8 mouse cellular contexts compared by ENCODE assay signal in genomic region chr9:20877118-20878040, GRCm38 (mm10). TPM values are rescaled to one million over a fixed set of nuclear protein-coding genes. Genes with fewer than 3 reads are reported as not detected.
DNase-seq lines count a peak whose midpoint lies in the region; ATAC-seq and TF ChIP-seq lines count a peak whose summit lies in the region.

No protein-coding gene starts in this region.

- no peak for ATAC-seq in heart, embryonic 13.5 days (ENCODE audit: extremely low read depth, insufficient number of reproducible peaks, low FRiP score, low TSS enrichment)
- no peak; the same call in 1 of the 2 replicates for ATAC-seq in midbrain, embryonic 11.5 days (ENCODE audit: low FRiP score)

- H3K4me3 ChIP-seq in heart, embryonic 13.5 days = peak overlapping the region; percentile 55
- peak overlapping the region; percentile 54 to 56 for H3K4me3 ChIP-seq in MEL (ENCODE audit: control insufficient read depth in 1 of 2, insufficient read depth in 1 of 2, low read depth in 2 of 2, low read length in 2 of 2)
- H3K4me3 ChIP-seq in hindbrain, embryonic 10.5 days = peak overlapping the region; percentile 55
- H3K4me3 ChIP-seq in midbrain, embryonic 11.5 days (ENCODE audit: low read depth, low read length) = peak overlapping the region; percentile 40

- H3K9me3 ChIP-seq in heart, embryonic 13.5 days = no peaks in the 10 kb centered on the region
- H3K9me3 ChIP-seq in MEL (replicated peaks; ENCODE audit: insufficient read depth, low read length) = no peaks in the 10 kb centered on the region
- H3K9me3 ChIP-seq in hindbrain, embryonic 10.5 days = no peaks in the 10 kb centered on the region
- no peaks in the 10 kb centered on the region for H3K9me3 ChIP-seq in midbrain, embryonic 11.5 days (ENCODE audit: control insufficient read depth, low read length)

- H3K27ac ChIP-seq in heart, embryonic 13.5 days (replicated peaks) = peak overlapping the region; percentile 51
- peak overlapping the region; percentile 92 for H3K27ac ChIP-seq in MEL (ENCODE audit: control insufficient read depth, low read depth, low read length)
- peak overlapping the region; percentile 92 for H3K27ac ChIP-seq in hindbrain, embryonic 10.5 days
- no peak overlapping the region for H3K27ac ChIP-seq in midbrain, embryonic 11.5 days (ENCODE audit: low read depth, low read length)

- H3K36me3 ChIP-seq in heart, embryonic 13.5 days = no peaks in the 10 kb centered on the region
- peaks cover 6 to 17% of the 10 kb centered on the region in 2 experiments for H3K36me3 ChIP-seq in MEL (ENCODE audit: control insufficient read depth in 1 of 2, insufficient read depth in 2 of 2, low read length in 2 of 2)
- H3K36me3 ChIP-seq in hindbrain, embryonic 10.5 days = no peaks in the 10 kb centered on the region
- H3K36me3 ChIP-seq in midbrain, embryonic 11.5 days (ENCODE audit: control insufficient read depth, insufficient read depth, low read length) = no peaks in the 10 kb centered on the region

- intact Hi-C loops in heart, postnatal 25 days (cut with DNase I) = no loop called here

- TF ChIP-seq RAD21 in MEL (IDR thresholded peaks at IDR 0.05; ENCODE audit: low read depth, low read length) = no peak

- no peak; a peak in 1 of 4 replicates for TF ChIP-seq POLR2A in MEL (IDR thresholded peaks at IDR 0.05; ENCODE audit: control insufficient read depth in 1 of 2, insufficient read depth in 1 of 2, low read depth in 1 of 2, low read length in 2 of 2, poor library complexity in 1 of 2)

- H3K27me3 ChIP-seq in heart, embryonic 13.5 days (replicated peaks) = 0 out of 2 replicates have a peak, but pooled peaks cover 5% of the 10 kb centered on the region
- H3K27me3 ChIP-seq in MEL (ENCODE audit: control insufficient read depth in 1 of 2, insufficient read depth in 2 of 2, low read length in 2 of 2) = no peaks in the 10 kb centered on the region
- H3K27me3 ChIP-seq in hindbrain, embryonic 10.5 days (ENCODE audit: insufficient read depth, poor library complexity, severe bottlenecking) = no peaks in the 10 kb centered on the region
- H3K27me3 ChIP-seq in midbrain, embryonic 11.5 days (ENCODE audit: control insufficient read depth, insufficient read depth, low read length) = no peaks in the 10 kb centered on the region

- H3K4me1 ChIP-seq in heart, embryonic 13.5 days = peaks cover 10% of the 10 kb centered on the region
- H3K4me1 ChIP-seq in MEL (ENCODE audit: control insufficient read depth in 1 of 2, insufficient read depth in 2 of 2, low read length in 2 of 2) = peaks cover 8 to 30% of the 10 kb centered on the region in 2 experiments; a peak in 3 of 4 replicates
- peaks cover 16% of the 10 kb centered on the region for H3K4me1 ChIP-seq in hindbrain, embryonic 10.5 days (replicated peaks)
- H3K4me1 ChIP-seq in midbrain, embryonic 11.5 days (ENCODE audit: control insufficient read depth, insufficient read depth, low read length) = peaks cover 5% of the 10 kb centered on the region

- DNase-seq in heart, postnatal 25 days (ENCODE audit: low spot score) = no peak
- no peak for DNase-seq in MEL (ENCODE audit: low read depth, low spot score)
- DNase-seq in hindbrain, embryonic 10.5 days (ENCODE audit: low spot score) = no peak
- DNase-seq in midbrain, embryonic 11.5 days (ENCODE audit: low spot score, missing footprints) = peak; percentile 70
- DNase-seq in left cerebral cortex, adult 8-10 months (ENCODE audit: low spot score in 2 of 2) = no peak
- DNase-seq in yolk sac, embryonic 10.5 days (ENCODE audit: low spot score) = no peak
- DNase-seq in Muller cell, postnatal 12 days (ENCODE audit: inconsistent ontology term) = no peak

- H3K4me2 ChIP-seq in heart, embryonic 13.5 days = peak overlapping the region; percentile 78
- peak overlapping the region; percentile 45 for H3K4me2 ChIP-seq in midbrain, embryonic 11.5 days

- WGBS in heart, embryonic 13.5 days = 31% methylated on average over 14 of the region's 14 CpGs
- WGBS in hindbrain, embryonic 10.5 days = 37% methylated on average over 14 of the region's 14 CpGs
- WGBS in midbrain, embryonic 11.5 days = 36% methylated on average over 14 of the region's 14 CpGs

- TF ChIP-seq CTCF in MEL (IDR thresholded peaks at IDR 0.05 in 2 of 3, conservative IDR thresholded peaks at IDR 0.05 in 1 of 3; ENCODE audit: control insufficient read depth in 1 of 3, insufficient read depth in 1 of 3, low read depth in 2 of 3, low read length in 3 of 3, poor library complexity in 1 of 3, severe bottlenecking in 1 of 3) = no peak; a peak in 1 of 6 replicates

- H3K79me2 ChIP-seq in MEL (ENCODE audit: control insufficient read depth, insufficient read depth, low read length, poor library complexity) = peaks cover 10% of the 10 kb centered on the region

- peak overlapping the region; percentile 69 for H3K9ac ChIP-seq in heart, embryonic 13.5 days
- peak overlapping the region; percentile 74 for H3K9ac ChIP-seq in MEL (ENCODE audit: control insufficient read depth, low read depth, low read length, poor library complexity, severe bottlenecking)
- H3K9ac ChIP-seq in midbrain, embryonic 11.5 days (ENCODE audit: low read length) = peak overlapping the region; percentile 59

- TF ChIP-seq EP300 in MEL (IDR thresholded peaks at IDR 0.05; ENCODE audit: low read depth in 1 of 2, low read length in 2 of 2) = no peak

TF ChIP-seq in MEL, 35 proteins besides CTCF, POLR2A, EP300 and RAD21:
- TF ChIP-seq MYB (IDR thresholded peaks at IDR 0.05; ENCODE audit: low read depth, low read length) (no peak), USF1 (IDR thresholded peaks at IDR 0.05; ENCODE audit: low read depth, low read length) (no peak), TCF12 (IDR thresholded peaks at IDR 0.05; ENCODE audit: low read depth, low read length) (no peak), TBP (IDR thresholded peaks at IDR 0.05; ENCODE audit: low read depth, low read length) (peak; percentile 96), ZMIZ1 (IDR thresholded peaks at IDR 0.05; ENCODE audit: low read depth, low read length) (no peak)

RNA-seq across cellular contexts. Expression of gene Angptl6, which starts 2.1 kb away (rescaled TPM):
- 2.5 and 3.1 TPM in 2 replicates for polyA plus RNA-seq in heart, embryonic 13.5 days (2015; fragmentation: Nextera tagmentation; extraction: Ambion mirVana)
- 1 to 10 TPM; 3.2 to 3.3 TPM for total RNA-seq in heart, postnatal 25 days (2021)
- 10.9 and 18.1 TPM in 2 replicates for total RNA-seq in MEL (2012; rRNA removed)
- polyA plus RNA-seq in MEL (2012; ENCODE audit: insufficient read depth in 1 of 2, insufficient read length in 2 of 2, low read depth in 1 of 2, low replicate concordance in 2 of 2, missing spikeins in 1 of 2) = 10 to 100 TPM in 1 of 2 experiments, not detected in 1; 22.6 TPM
- 5.5 and 7.0 TPM in 2 replicates for polyA plus RNA-seq in hindbrain, embryonic 10.5 days (2016; fragmentation: Nextera tagmentation; extraction: Ambion mirVana)
- polyA plus RNA-seq in midbrain, embryonic 11.5 days (2014; fragmentation: Nextera tagmentation; extraction: Ambion mirVana) = 5.0 and 6.1 TPM in 2 replicates
- 10 to 100 TPM in 1 of 4 experiments, 1 to 10 TPM in 3; 8.4 to 10.1 (median 9.2) TPM for total RNA-seq in left cerebral cortex, adult 8-10 months (2022)

RNA-seq across cellular contexts. Expression of gene A230050P20Rik, which starts 8.9 kb away (rescaled TPM):
- polyA plus RNA-seq in heart, embryonic 13.5 days (2015; fragmentation: Nextera tagmentation; extraction: Ambion mirVana) = 6.5 and 6.9 TPM in 2 replicates
- total RNA-seq in heart, postnatal 25 days (2021) = 1 to 10 TPM; 4.0 to 4.2 TPM
- total RNA-seq in MEL (2012; rRNA removed) = 53.9 and 63.7 TPM in 2 replicates
- polyA plus RNA-seq in MEL (2012; ENCODE audit: insufficient read depth in 1 of 2, insufficient read length in 2 of 2, low read depth in 1 of 2, low replicate concordance in 2 of 2, missing spikeins in 1 of 2) = 100 to 1,000 TPM; 190 to 199 TPM
- polyA plus RNA-seq in hindbrain, embryonic 10.5 days (2016; fragmentation: Nextera tagmentation; extraction: Ambion mirVana) = 0.85 and 1.4 TPM in 2 replicates
- 0.45 and 0.66 TPM in 2 replicates for polyA plus RNA-seq in midbrain, embryonic 11.5 days (2014; fragmentation: Nextera tagmentation; extraction: Ambion mirVana)
- 10 to 100 TPM; 71.9 to 91.7 (median 82.6) TPM for total RNA-seq in left cerebral cortex, adult 8-10 months (2022)

RNA-seq across cellular contexts. Expression of gene Ppan, which starts 10.6 kb away (rescaled TPM):
- 40.6 and 41.9 TPM in 2 replicates for polyA plus RNA-seq in heart, embryonic 13.5 days (2015; fragmentation: Nextera tagmentation; extraction: Ambion mirVana)
- total RNA-seq in heart, postnatal 25 days (2021) = 1 to 10 TPM; 7.0 to 9.5 TPM
- 612 and 763 TPM in 2 replicates for total RNA-seq in MEL (2012; rRNA removed)
- polyA plus RNA-seq in MEL (2012; ENCODE audit: insufficient read depth in 1 of 2, insufficient read length in 2 of 2, low read depth in 1 of 2, low replicate concordance in 2 of 2, missing spikeins in 1 of 2) = 100 to 1,000 TPM; 251 to 953 TPM
- polyA plus RNA-seq in hindbrain, embryonic 10.5 days (2016; fragmentation: Nextera tagmentation; extraction: Ambion mirVana) = 80.1 and 87.3 TPM in 2 replicates
- 52.3 and 57.1 TPM in 2 replicates for polyA plus RNA-seq in midbrain, embryonic 11.5 days (2014; fragmentation: Nextera tagmentation; extraction: Ambion mirVana)
- total RNA-seq in left cerebral cortex, adult 8-10 months (2022) = 10 to 100 TPM; 21.5 to 27.2 (median 23.6) TPM

RNA-seq across cellular contexts. Expression of gene Eif3g, which starts 21.0 kb away (rescaled TPM):
- polyA plus RNA-seq in heart, embryonic 13.5 days (2015; fragmentation: Nextera tagmentation; extraction: Ambion mirVana) = 214 and 249 TPM in 2 replicates
- total RNA-seq in heart, postnatal 25 days (2021) = 100 to 1,000 TPM in 1 of 2 experiments, 10 to 100 TPM in 1; 97.8 to 100 TPM
- total RNA-seq in MEL (2012; rRNA removed) = 1,228 and 1,516 TPM in 2 replicates
- polyA plus RNA-seq in MEL (2012; ENCODE audit: insufficient read depth in 1 of 2, insufficient read length in 2 of 2, low read depth in 1 of 2, low replicate concordance in 2 of 2, missing spikeins in 1 of 2) = 1,000 to 10,000 TPM in 1 of 2 experiments, not detected in 1; 1,873 TPM
- polyA plus RNA-seq in hindbrain, embryonic 10.5 days (2016; fragmentation: Nextera tagmentation; extraction: Ambion mirVana) = 406 and 412 TPM in 2 replicates
- polyA plus RNA-seq in midbrain, embryonic 11.5 days (2014; fragmentation: Nextera tagmentation; extraction: Ambion mirVana) = 348 and 354 TPM in 2 replicates
- total RNA-seq in left cerebral cortex, adult 8-10 months (2022) = 100 to 1,000 TPM; 130 to 139 (median 136) TPM

RNA-seq across cellular contexts. Expression of gene Rdh8, which starts 59.1 kb away (rescaled TPM):
- polyA plus RNA-seq in heart, embryonic 13.5 days (2015; fragmentation: Nextera tagmentation; extraction: Ambion mirVana) = not detected in 2 replicates
- not detected for total RNA-seq in heart, postnatal 25 days (2021)
- not detected in 2 replicates for total RNA-seq in MEL (2012; rRNA removed)
- not detected for polyA plus RNA-seq in MEL (2012; ENCODE audit: insufficient read depth in 1 of 2, insufficient read length in 2 of 2, low read depth in 1 of 2, low replicate concordance in 2 of 2, missing spikeins in 1 of 2)
- polyA plus RNA-seq in hindbrain, embryonic 10.5 days (2016; fragmentation: Nextera tagmentation; extraction: Ambion mirVana) = not detected in 2 replicates
- polyA plus RNA-seq in midbrain, embryonic 11.5 days (2014; fragmentation: Nextera tagmentation; extraction: Ambion mirVana) = not detected in 2 replicates
- total RNA-seq in left cerebral cortex, adult 8-10 months (2022) = not detected

Comparison
In these comparisons a context has a peak if more than half of its experiments do, and no peak if none do; other contexts are left out.
1. RNA of gene A230050P20Rik, which starts 8.9 kb away (polyA plus RNA-seq): 190 to 199 TPM in MEL; 6.5 to 6.9 TPM in heart, embryonic 13.5 days, 0.85 to 1.4 TPM in hindbrain, embryonic 10.5 days and 0.45 to 0.66 TPM in midbrain, embryonic 11.5 days; every median in the first group is over 10 times any median in the second.
2. Peak in every context shown above with its lines, with median percentiles within 50 percentile points of each other: H3K4me3 ChIP-seq and H3K9ac ChIP-seq.